Mouse (Mus musculus): ENCODE measurements around the gene Zfp704. TPM values are rescaled to one million over a fixed set of nuclear protein-coding genes. Genes with fewer than 3 reads are reported as not detected.

Zfp704 gene
- 11.7 and 14.8 TPM in 2 replicates for polyA plus RNA-seq (2014; fragmentation: Nextera tagmentation; extraction: Ambion mirVana)

DNA sequence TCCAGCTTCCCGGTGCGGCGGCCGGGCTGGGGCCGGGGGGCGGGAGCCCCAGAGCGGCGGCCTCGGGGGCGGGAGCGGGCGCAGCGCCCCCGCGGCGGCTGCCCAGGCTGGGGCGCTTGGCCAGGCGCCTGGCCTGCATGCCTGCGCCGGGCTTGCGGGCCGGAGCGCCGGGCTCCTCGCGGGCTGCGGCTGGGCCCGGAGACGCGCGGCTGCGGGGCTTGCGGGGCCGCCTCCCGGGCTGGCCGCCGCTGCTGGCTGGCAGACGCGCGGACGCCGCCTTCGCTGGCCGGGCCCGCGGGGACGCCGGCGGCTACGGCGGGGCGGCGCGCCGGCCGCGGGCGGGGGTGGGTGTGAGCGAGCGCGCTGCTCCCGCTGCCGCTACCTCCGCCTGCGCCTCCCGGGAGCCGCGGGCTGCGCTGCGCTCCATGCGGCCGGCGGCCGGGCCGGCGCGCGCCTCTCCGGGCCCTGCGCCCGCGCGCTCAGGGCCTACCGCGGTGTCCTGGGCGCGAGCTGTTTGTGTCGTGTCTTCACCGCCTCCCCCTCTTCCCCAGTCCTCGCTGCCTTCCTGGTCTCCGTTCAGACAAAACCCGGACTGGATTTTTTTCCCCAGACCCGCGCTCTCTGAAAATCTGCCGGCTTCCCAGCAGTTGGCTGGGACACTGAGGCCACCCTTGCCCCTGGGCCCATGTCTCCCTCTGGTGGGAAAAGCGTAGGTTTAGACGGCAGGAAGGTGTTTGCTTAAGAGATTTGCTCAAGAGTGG, at the start of gene Zfp704:
TSS of gene Zfp704 (minus strand) at position 505 of the 761 bp plus-strand sequence.
- H3K27me3 ChIP-seq (ENCODE audit: control insufficient read depth, insufficient read depth, low read length): no peaks in the 10 kb centered on the region
- H3K36me3 ChIP-seq (ENCODE audit: control insufficient read depth, insufficient read depth, low read length): no peaks in the 10 kb centered on the region
- peaks cover 29% of the 10 kb centered on the region for H3K4me1 ChIP-seq (ENCODE audit: control insufficient read depth, insufficient read depth, low read length)
- H3K4me3 ChIP-seq (ENCODE audit: low read length): peak within 1 kb of the TSS; percentile 88
- WGBS: under 1% methylated on average over 59 of the region's 97 CpGs
- no peaks in the 10 kb centered on the region for H3K9me3 ChIP-seq (ENCODE audit: control insufficient read depth, low read length)
- peak; percentile 89 for ATAC-seq (ENCODE audit: low FRiP score, low TSS enrichment)
- peak within 1 kb of the TSS; percentile 86 for H3K27ac ChIP-seq (ENCODE audit: low read depth, low read length)
- H3K4me2 ChIP-seq (replicated peaks; ENCODE audit: low read depth, low read length): peak within 1 kb of the TSS; percentile 83
- H3K9ac ChIP-seq (ENCODE audit: low read depth, low read length): peak within 1 kb of the TSS; percentile 92

- no peaks in the 10 kb centered on the region for H3K9me3 ChIP-seq (ENCODE audit: control insufficient read depth, low read length)
- 86% methylated on average over 10 of the region's 10 CpGs for WGBS
Observed at GRCm38 (mm10) chr3:9633036-9634005, 23.4 kb upstream of the Zfp704 start.

DNA sequence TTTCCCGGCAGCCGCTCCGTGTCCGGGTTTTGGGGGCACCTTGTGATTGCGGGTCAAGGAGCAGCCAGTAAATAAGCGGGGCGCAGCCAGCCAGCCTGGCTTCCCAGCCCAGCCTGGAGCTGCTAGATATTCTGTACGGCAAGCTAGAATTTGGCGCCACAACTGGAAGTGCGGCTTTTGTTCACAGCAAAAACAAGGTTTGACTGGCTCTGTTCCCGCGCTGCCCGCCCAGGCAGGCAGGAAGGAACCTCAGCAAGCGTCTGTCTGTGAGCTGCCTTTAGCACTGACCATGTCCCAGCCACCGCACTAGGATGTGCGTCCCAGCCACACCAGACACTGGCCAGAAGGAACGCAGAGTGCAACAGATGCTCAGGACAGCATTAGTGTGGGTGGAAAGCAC, 20.1 kb upstream of the Zfp704 start:
- WGBS: 19% methylated on average over 17 of the region's 17 CpGs
- peak overlapping the region; percentile 20 for H3K4me3 ChIP-seq (ENCODE audit: low read length)
- H3K27ac ChIP-seq (ENCODE audit: low read depth, low read length): no peak overlapping the region
- H3K9ac ChIP-seq (ENCODE audit: low read depth, low read length): peak overlapping the region; percentile 48; the same call in 1 of the 2 replicates
- H3K4me1 ChIP-seq (ENCODE audit: control insufficient read depth, insufficient read depth, low read length): no peaks in the 10 kb centered on the region
- H3K4me2 ChIP-seq (replicated peaks; ENCODE audit: low read depth, low read length): peak overlapping the region; percentile 36
- no peaks in the 10 kb centered on the region for H3K36me3 ChIP-seq (ENCODE audit: control insufficient read depth, insufficient read depth, low read length)
- peak; percentile 62 for ATAC-seq (ENCODE audit: low FRiP score, low TSS enrichment)
- no peaks in the 10 kb centered on the region for H3K27me3 ChIP-seq (ENCODE audit: control insufficient read depth, insufficient read depth, low read length)
- H3K9me3 ChIP-seq (ENCODE audit: control insufficient read depth, low read length): no peaks in the 10 kb centered on the region

More at GRCm38 (mm10) chr3:9633036-9634005, 23.4 kb upstream of the Zfp704 start:
- Histone ChIP-seq H3K9ac (ENCODE audit: low read depth, low read length) (no peak overlapping the region), H3K36me3 (ENCODE audit: control insufficient read depth, insufficient read depth, low read length) (no peaks in the 10 kb centered on the region), H3K4me3 (ENCODE audit: low read length) (no peak overlapping the region), H3K4me2 (replicated peaks; ENCODE audit: low read depth, low read length) (no peak overlapping the region), H3K27ac (ENCODE audit: low read depth, low read length) (no peak overlapping the region), H3K4me1 (ENCODE audit: control insufficient read depth, insufficient read depth, low read length) (no peaks in the 10 kb centered on the region), H3K27me3 (ENCODE audit: control insufficient read depth, insufficient read depth, low read length) (no peaks in the 10 kb centered on the region)
- ATAC-seq (ENCODE audit: low FRiP score, low TSS enrichment): no peak

DNA sequence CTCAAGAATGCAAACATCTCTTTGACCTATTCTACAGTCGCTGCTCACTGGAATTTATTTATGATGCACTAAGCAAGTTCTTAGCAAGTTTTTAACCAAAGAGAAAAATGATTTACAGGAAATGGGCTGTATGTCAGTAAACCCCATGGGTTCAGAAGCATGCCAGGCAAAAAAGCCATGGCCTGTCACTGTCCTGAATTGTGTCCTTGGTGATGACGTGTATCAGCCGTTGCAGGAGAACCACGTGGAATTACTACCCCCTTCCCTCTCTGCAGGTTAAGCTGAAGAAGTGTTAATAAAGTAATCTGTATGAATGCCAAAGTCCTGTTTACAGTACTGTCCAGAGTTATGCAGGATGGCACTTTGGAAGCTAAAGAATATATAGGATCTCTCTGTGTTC, 18.2 kb upstream of the Zfp704 start:
- no peak overlapping the region for H3K4me2 ChIP-seq (replicated peaks; ENCODE audit: low read depth, low read length)
- H3K9ac ChIP-seq (ENCODE audit: low read depth, low read length): no peak overlapping the region
- ATAC-seq (ENCODE audit: low FRiP score, low TSS enrichment): no peak
- H3K4me3 ChIP-seq (ENCODE audit: low read length): no peak overlapping the region
- H3K36me3 ChIP-seq (ENCODE audit: control insufficient read depth, insufficient read depth, low read length): no peaks in the 10 kb centered on the region
- H3K27me3 ChIP-seq (ENCODE audit: control insufficient read depth, insufficient read depth, low read length): no peaks in the 10 kb centered on the region
- H3K27ac ChIP-seq (ENCODE audit: low read depth, low read length): no peak overlapping the region
- 39% methylated on average over 4 of the region's 4 CpGs for WGBS
- no peaks in the 10 kb centered on the region for H3K9me3 ChIP-seq (ENCODE audit: control insufficient read depth, low read length)
- no peaks in the 10 kb centered on the region for H3K4me1 ChIP-seq (ENCODE audit: control insufficient read depth, insufficient read depth, low read length)

- Histone ChIP-seq H3K4me3 (ENCODE audit: low read length) (no peak overlapping the region), H3K9ac (ENCODE audit: low read depth, low read length) (no peak overlapping the region), H3K4me2 (replicated peaks; ENCODE audit: low read depth, low read length) (no peak overlapping the region), H3K9me3 (ENCODE audit: control insufficient read depth, low read length) (no peaks in the 10 kb centered on the region), H3K4me1 (ENCODE audit: control insufficient read depth, insufficient read depth, low read length) (no peaks in the 10 kb centered on the region), H3K36me3 (ENCODE audit: control insufficient read depth, insufficient read depth, low read length) (no peaks in the 10 kb centered on the region), H3K27ac (ENCODE audit: low read depth, low read length) (no peak overlapping the region), H3K27me3 (ENCODE audit: control insufficient read depth, insufficient read depth, low read length) (no peaks in the 10 kb centered on the region)
- ATAC-seq (ENCODE audit: low FRiP score, low TSS enrichment): no peak
- 44% methylated on average over 5 of the region's 5 CpGs for WGBS
Observed at GRCm38 (mm10) chr3:9626149-9626548, 16.3 kb upstream of the Zfp704 start.

DNA sequence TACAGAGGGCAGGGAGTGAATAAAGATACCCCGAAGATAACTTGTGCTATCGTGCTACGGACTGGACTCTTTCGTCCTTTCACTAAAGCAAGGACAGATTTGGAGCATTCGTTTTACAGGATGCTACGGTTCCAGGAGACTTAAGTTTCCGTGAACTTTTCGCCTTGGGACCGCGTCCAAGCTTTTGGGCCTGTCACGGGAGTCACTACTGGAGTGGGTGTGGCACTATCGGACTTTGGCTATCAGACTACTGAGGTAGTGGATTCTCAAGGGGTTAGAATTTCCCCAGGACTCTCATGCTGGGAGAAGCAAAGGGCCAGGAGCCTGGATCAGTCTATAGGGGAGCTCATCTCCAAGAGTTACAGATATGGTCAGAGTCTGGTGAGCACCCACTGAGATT, 10.7 kb upstream of the Zfp704 start:
- no peak for ATAC-seq (ENCODE audit: low FRiP score, low TSS enrichment)
- H3K4me1 ChIP-seq (ENCODE audit: control insufficient read depth, insufficient read depth, low read length): no peaks in the 10 kb centered on the region
- H3K9me3 ChIP-seq (ENCODE audit: control insufficient read depth, low read length): no peaks in the 10 kb centered on the region
- H3K9ac ChIP-seq (ENCODE audit: low read depth, low read length): no peak overlapping the region
- no peaks in the 10 kb centered on the region for H3K36me3 ChIP-seq (ENCODE audit: control insufficient read depth, insufficient read depth, low read length)
- no peak overlapping the region for H3K27ac ChIP-seq (ENCODE audit: low read depth, low read length)
- H3K4me3 ChIP-seq (ENCODE audit: low read length): no peak overlapping the region
- WGBS: 93% methylated on average over 12 of the region's 12 CpGs
- H3K4me2 ChIP-seq (replicated peaks; ENCODE audit: low read depth, low read length): no peak overlapping the region
- H3K27me3 ChIP-seq (ENCODE audit: control insufficient read depth, insufficient read depth, low read length): no peaks in the 10 kb centered on the region

DNA sequence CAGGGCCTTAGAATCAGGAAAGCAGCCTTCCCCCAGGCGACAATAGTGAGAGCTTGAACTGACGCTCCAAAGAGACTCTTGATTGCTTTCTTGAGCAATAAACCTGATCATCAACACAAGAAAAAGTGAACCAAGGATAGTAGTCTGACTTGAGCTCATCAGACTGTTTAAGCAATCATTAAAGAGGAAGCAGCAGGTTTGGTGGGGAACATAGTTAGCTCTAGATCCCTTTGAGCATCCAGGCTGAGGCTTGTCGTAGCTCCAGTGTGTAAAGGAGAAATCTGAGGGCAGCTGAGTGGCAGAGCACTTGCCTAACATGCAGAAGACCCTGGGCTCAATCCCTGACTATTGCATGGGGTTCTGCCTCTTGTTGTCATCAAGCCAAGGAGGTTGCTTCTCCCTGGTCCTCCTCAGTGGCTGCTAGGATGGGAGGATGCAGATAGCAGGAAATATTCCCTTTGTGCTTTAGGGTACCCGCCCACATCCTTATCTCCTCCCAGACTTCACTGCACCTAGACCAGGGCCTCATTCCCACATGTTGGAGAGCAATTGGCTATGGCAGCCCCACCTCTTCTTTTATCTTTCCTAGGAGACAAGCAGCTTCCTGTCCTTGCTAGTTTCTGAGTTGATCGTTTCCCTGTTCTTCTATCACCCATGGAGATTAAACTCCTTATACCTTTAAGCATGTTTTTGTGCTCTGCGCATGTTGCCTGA, 9.8 kb upstream of the Zfp704 start:
- WGBS: 60% methylated on average over 6 of the region's 6 CpGs
- Histone ChIP-seq H3K36me3 (ENCODE audit: control insufficient read depth, insufficient read depth, low read length) (no peaks in the 10 kb centered on the region), H3K9ac (ENCODE audit: low read depth, low read length) (no peak overlapping the region), H3K4me2 (replicated peaks; ENCODE audit: low read depth, low read length) (no peak overlapping the region), H3K27ac (ENCODE audit: low read depth, low read length) (no peak overlapping the region), H3K4me1 (ENCODE audit: control insufficient read depth, insufficient read depth, low read length) (no peaks in the 10 kb centered on the region), H3K9me3 (ENCODE audit: control insufficient read depth, low read length) (no peaks in the 10 kb centered on the region), H3K27me3 (ENCODE audit: control insufficient read depth, insufficient read depth, low read length) (no peaks in the 10 kb centered on the region), H3K4me3 (ENCODE audit: low read length) (no peak overlapping the region)
- no peak for ATAC-seq (ENCODE audit: low FRiP score, low TSS enrichment)

DNA sequence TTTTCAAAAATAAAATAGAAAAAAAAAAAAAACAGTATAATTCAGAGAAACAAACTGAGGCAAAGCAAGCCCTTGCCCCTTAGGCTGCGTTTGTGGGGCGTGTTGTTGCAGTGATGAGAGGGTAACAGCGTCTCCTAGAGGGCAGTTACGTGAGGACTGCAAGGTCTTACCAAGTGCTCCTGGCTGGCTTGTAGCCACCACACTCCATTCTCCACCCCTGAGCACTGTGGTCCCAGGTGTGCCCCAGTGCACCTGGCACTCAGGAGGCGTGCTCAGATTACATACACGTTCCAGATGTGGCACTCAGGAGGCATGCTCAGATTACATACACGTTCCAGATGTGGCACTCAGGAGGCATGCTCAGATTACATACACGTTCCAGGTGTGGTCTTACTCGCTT, 7.2 kb upstream of the Zfp704 start:
- ATAC-seq (ENCODE audit: low FRiP score, low TSS enrichment): no peak
- Histone ChIP-seq H3K9me3 (ENCODE audit: control insufficient read depth, low read length) (no peaks in the 10 kb centered on the region), H3K4me1 (ENCODE audit: control insufficient read depth, insufficient read depth, low read length) (no peaks in the 10 kb centered on the region), H3K36me3 (ENCODE audit: control insufficient read depth, insufficient read depth, low read length) (no peaks in the 10 kb centered on the region), H3K27ac (ENCODE audit: low read depth, low read length) (no peak overlapping the region), H3K27me3 (ENCODE audit: control insufficient read depth, insufficient read depth, low read length) (no peaks in the 10 kb centered on the region), H3K9ac (ENCODE audit: low read depth, low read length) (no peak overlapping the region), H3K4me3 (ENCODE audit: low read length) (no peak overlapping the region), H3K4me2 (replicated peaks; ENCODE audit: low read depth, low read length) (no peak overlapping the region)
- 61% methylated on average over 9 of the region's 9 CpGs for WGBS

All from kidney, embryonic 14.5 days (tissue).